Comparison of ENCODE assay signal across 22 mouse cellular contexts in genomic region chrX:117885691-117886090, GRCm38 (mm10).
"Had no signal": no experiment of that assay in that cellular context is flagged by ENCODE, and none has a peak within 500 bp of the region (broad histone marks: within the 10 kb centered on the region; RNA-seq: fewer than 3 reads in every experiment).

No protein-coding gene starts in this region.

- DNase-seq: cerebellum, adult 2 months; cerebellum, adult 8-10 months; cerebellum, adult 9-10 months; cerebellum, adult 9-11 months; cerebellum, postnatal 10 days; cerebellum, postnatal 14 days; cerebellum, postnatal 25 days; cerebellum, postnatal 36 days; embryo, embryonic 11 days; forebrain, postnatal 0 days; gastrocnemius, adult 2 months; gastrocnemius, postnatal 10 days; gastrocnemius, postnatal 14 days; gastrocnemius, postnatal 25 days; gastrocnemius, postnatal 36 days; heart, adult 11 months; heart, adult 18-20 months; heart, adult 2 months had no signal

- ATAC-seq: forebrain, embryonic 13.5 days; forebrain, embryonic 14.5 days; forebrain, embryonic 15.5 days; forebrain, embryonic 16.5 days; forebrain, postnatal 0 days had no signal
